Mouse (Mus musculus): Measurements from ENCODE around the gene Pde1b. TPM values are rescaled to one million over a fixed set of nuclear protein-coding genes. Genes with fewer than 3 reads are reported as not detected.
A peak's percentile ranks its signal among the peaks of the same experiment; 100 is the strongest.

Pde1b gene
- total RNA-seq, 2 experiments from 2014 or later, result 124 to 227 TPM

DNA sequence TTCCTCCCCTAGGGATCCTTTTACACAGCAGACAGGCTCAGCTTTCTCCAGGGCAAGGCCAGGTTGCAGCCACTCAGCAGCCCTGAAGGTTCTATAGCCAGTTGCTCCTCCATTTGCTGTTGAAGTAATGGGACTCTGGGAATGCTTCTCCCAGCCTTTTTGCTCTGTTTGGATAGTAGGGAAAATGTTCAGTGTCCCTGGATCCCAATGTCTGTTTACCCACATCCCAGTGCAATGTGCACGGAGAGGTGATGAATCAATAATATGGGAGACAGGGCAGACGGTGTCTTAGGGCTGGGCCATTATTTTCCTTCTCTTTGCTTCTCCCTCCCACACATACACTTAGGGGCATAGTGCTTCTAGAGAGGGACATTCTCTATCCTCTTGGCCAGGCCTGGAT is 36.4 kb downstream of the Pde1b start:
- intact Hi-C loops (cut with DNase I), result no loop called here
- no peak for DNase-seq (ENCODE audit: low spot score in 2 of 2)

DNA sequence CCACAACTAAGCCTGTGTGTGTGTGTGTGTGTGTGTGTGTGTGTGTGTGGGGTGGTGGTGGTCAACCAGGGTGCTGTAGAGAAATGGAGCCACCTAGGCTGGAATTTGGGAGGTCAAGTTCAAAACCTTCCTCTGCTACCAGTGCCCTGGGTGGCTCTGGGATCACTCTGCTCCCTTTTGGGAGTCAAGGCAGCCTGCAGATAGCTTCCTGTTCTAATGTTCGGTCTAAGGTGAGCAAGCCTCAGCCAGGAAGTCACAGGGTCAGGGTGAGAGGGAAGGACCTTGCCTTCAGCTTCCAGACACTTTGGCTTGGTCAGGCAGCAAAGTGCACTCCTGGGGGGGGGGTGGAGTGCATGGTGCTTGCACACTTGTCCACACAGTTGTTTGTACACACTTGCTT is 37.8 kb downstream of the Pde1b start:
- no peak for DNase-seq (ENCODE audit: low spot score in 2 of 2)

DNA sequence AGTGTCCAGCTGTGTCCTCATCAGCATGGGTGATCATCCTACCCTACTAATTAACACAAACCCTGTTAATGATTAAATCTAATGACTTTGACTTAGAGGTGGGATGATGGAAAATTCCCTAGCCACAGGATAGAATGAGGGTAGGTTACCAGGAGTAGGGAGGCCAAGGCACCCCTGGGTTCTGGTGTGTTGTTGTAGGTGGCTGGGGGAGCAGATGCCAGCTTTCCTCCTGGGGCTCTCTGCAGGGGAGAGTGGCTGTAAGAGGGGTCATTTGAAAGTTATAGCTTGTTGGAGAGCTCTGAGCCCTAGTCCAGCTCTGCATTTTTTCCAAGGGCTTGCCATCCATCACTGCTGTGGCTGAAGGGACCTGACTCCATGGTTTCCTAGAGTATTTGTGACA is 39.7 kb downstream of the Pde1b start:
- DNase-seq (ENCODE audit: low spot score in 2 of 2), result no peak
- intact Hi-C loops (cut with DNase I), result no loop called here

More for the DNA sequence above, 37.8 kb downstream of the Pde1b start:
- intact Hi-C loops (cut with DNase I), result no loop called here

DNA sequence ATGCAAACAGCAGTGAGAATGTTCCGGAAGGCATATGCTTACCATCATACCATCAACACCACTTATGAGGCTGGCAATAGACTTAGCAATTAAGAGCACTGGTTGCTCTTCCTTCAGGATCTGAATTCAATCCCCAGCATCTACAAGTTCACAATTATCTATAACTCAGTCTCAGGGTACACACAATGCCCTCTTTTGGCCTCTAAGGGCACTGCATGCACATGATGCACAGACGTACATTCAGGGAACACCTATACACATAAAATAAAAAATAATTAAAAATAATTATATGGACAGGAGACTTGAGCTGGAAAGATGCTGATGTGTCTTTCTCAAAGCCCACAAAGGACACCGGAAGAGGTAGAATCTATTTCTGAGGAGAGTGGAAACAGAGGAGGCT is 45.1 kb downstream of the Pde1b start:
- intact Hi-C loops (cut with DNase I), result no loop called here

DNA sequence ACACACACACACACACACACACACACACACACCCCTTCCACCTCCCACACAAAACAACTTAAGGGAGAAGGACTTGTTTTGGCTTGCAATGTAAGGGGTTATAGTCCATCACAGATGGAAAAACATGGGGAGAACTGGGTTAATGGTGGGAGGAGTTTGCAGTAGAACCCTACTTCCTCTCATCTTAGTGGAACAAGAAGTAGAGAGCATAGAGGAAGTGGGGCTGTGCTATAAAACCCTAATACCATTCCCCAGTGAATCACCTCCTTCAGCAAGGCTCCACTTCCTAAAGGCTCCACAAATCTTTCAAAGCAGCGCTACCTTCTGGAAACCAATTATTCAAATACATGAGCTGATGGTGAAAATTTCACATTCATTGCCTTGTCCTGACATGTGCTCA is 46.6 kb downstream of the Pde1b start:
- DNase-seq (ENCODE audit: low spot score in 2 of 2), result no peak
- intact Hi-C loops (cut with DNase I), result no loop called here

More for the DNA sequence above, 45.1 kb downstream of the Pde1b start:
- DNase-seq (ENCODE audit: low spot score in 2 of 2), result no peak

DNA sequence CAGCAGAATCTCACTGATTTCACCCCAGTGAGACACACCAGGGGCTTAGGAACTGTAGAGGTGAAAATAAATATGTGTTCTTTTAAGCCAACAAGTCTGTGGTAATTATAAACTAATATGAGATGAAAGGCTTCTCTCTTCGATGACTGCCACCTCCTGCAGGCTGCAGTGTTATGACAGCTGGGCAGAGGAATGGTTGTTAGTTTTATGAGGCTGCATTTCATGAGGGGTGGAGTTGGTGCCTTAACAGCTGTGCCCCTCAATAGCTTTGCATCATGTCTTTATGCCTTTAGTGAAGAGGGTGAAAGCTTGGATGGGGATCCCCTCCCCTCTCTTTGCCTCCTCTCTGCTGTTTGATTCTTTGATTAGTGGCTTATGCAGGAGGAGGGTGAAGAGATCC is 48.2 kb downstream of the Pde1b start:
- DNase-seq (ENCODE audit: low spot score in 2 of 2), result no peak
- intact Hi-C loops (cut with DNase I), result no loop called here

DNA sequence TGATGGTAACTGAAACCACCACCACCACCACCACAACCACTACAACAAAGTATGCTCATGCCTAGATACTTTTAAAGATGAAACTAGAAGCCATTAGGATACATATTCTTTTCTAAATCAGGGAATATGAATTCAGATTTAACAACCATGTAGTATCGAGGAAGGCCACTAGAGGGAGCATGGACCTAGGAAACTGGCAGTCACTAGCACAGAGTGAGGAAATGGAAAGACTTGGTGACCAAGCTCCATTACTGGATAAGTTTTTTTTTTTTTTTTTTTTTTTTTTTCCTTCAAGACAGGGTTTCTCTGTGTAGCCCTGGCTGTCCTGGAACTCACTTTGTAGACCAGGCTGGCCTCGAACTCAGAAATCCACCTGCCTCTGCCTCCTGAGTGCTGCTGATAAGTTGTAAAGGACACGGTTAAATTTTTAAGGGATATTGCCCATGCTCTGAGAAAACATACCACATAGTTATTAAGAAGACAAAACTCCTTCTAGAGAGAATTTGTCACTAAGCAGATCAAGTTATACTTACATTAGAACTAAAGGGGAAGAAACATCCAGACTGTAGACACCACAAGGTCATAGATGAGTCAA is 49.4 kb downstream of the Pde1b start:
- peak; percentile 65 to 81 for DNase-seq (ENCODE audit: low spot score in 2 of 2)
- intact Hi-C loops (cut with DNase I), result no loop called here

DNA sequence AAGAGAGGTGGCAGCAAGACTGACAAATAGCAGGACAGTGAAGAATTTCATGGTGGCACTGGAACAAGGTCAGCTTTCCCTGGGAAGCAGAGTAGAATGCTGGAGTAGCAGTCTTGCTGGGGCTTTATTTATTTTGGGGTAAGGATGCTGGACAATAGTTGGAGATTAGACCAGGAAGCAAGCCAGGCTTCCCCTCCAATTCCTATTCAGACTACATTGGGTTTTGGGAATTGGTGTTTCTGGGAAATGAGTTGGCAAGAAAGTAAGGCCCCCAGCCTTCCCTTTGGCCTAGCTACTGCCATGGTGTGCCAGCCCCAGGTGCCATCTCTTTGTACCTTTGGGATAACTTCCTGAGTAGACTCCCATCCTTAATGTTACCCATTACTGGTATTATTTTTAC is 62.1 kb downstream of the Pde1b start, which contains the start of gene Glycam1:
Gene Glycam1, minus strand, starts transcription at position 101 of the 400 bp plus-strand sequence.
- no peak for DNase-seq (ENCODE audit: low spot score in 2 of 2)
- intact Hi-C loops (cut with DNase I), result no loop called here

Other genes starting within 250 kb of the Pde1b start
- gene Nfe2, start 244.6 kb upstream of the Pde1b start, total RNA-seq (2021), result not detected
- 100 to 1,000 TPM; 101 to 102 TPM for gene Copz1, start 230.3 kb upstream of the Pde1b start, total RNA-seq (2021)
- under 1 TPM; 0.69 to 0.94 TPM for gene Gpr84, start 192.4 kb upstream of the Pde1b start, total RNA-seq (2021)
- gene Zfp385a, start 162.9 kb upstream of the Pde1b start, total RNA-seq (2021), result 10 to 100 TPM; 62.4 to 64.8 TPM
- gene Itga5, start 136.3 kb upstream of the Pde1b start, total RNA-seq (2021), result 1 to 10 TPM; 2.3 to 5.4 TPM
- gene Gtsf1, start 72.6 kb upstream of the Pde1b start, total RNA-seq (2021), result under 1 TPM in 1 of 2 experiments, not detected in 1; 0.73 TPM
- not detected for gene Gtsf2, start 54.6 kb upstream of the Pde1b start, total RNA-seq (2021)
- 10 to 100 TPM; 10.6 to 11.5 TPM for gene Nckap1l, start 49.2 kb upstream of the Pde1b start, total RNA-seq (2021)
- 100 to 1,000 TPM; 155 to 157 TPM for gene Ppp1r1a, start 35.0 kb downstream of the Pde1b start, total RNA-seq (2021)
- not detected for gene Glycam1, start 62.0 kb downstream of the Pde1b start, total RNA-seq (2021)